Mouse (Mus musculus) spleen, adult 2 months (tissue): ENCODE results near the gene Esyt1.

Experiments used
- CTCF ChIP-seq: fragments of 200-500 bp; IDR thresholded peaks from 2 replicates; pipeline ENCODE4 v1.5.1; 2011; ENCODE audit warnings: mild to moderate bottlenecking, inconsistent platforms; ENCODE audit not compliant: insufficient read depth, insufficient read length, insufficient replicate concordance; ENCODE audit errors: extremely low read depth
- POLR2A ChIP-seq: fragments of 200-500 bp; IDR thresholded peaks from 2 replicates; pipeline ENCODE4 v1.6.1; 2011; ENCODE audit warnings: low read depth, low read length, inconsistent platforms

GRCm38 (mm10) chr10:128556286-128556685 is 30.6 kb upstream of the Esyt1 start:
- TF ChIP-seq CTCF (no peak), POLR2A (no peak)
